Mouse (Mus musculus) liver, embryonic 14.5 days (tissue): ENCODE results near the gene Cry1.

Source experiments
- CTCF ChIP-seq: IDR thresholded peaks from 2 replicates; pipeline ENCODE4 v1.5.1; 2016; ENCODE audit warnings: antibody characterized with exemption, low read depth, control low read depth
- EP300 ChIP-seq: IDR thresholded peaks from 2 replicates; pipeline ENCODE4 v1.6.1; 2016; ENCODE audit warnings: antibody characterized with exemption, low read depth

GRCm38 (mm10) chr10:85146282-85146681 lies 38.6 kb downstream of the Cry1 start:
- TF ChIP-seq EP300 (no peak), CTCF (no peak)
